Mouse (Mus musculus) E14TG2a.4 (cell line): ENCODE measurements around the gene Trex1.

Experiments
- H3K27me3 ChIP-seq: 2 replicates; pipeline ENCODE4 v1.6.1; 2014; ENCODE audit warnings: low read length, control low read depth; ENCODE audit not compliant: insufficient read depth
- H3K36me3 ChIP-seq: 2 replicates; pipeline ENCODE4 v1.6.1; 2014; ENCODE audit warnings: low read length, control low read depth; ENCODE audit not compliant: insufficient read depth
- H3K4me1 ChIP-seq: replicated peaks from 2 replicates; pipeline ENCODE4 v1.6.1; 2014; ENCODE audit warnings: low read depth, low read length, control low read depth
- H3K4me3 ChIP-seq: replicated peaks from 2 replicates; pipeline ENCODE4 v1.5.1; 2014; ENCODE audit warnings: mild to moderate bottlenecking, low read length
- H3K9me3 ChIP-seq: 2 replicates; pipeline ENCODE4 v1.6.1; 2014; ENCODE audit warnings: low read length, control low read depth
- CTCF ChIP-seq: conservative IDR thresholded peaks from 2 replicates; pipeline ENCODE4 v1.5.1; 2014; ENCODE audit warnings: low read length
- NANOG ChIP-seq: IDR thresholded peaks from 2 replicates; pipeline ENCODE4 v1.6.1; 2014; ENCODE audit warnings: borderline replicate concordance, low read length, mixed read lengths
- POU5F1 ChIP-seq: IDR thresholded peaks from 2 replicates; pipeline ENCODE4 v1.6.1; 2014; ENCODE audit warnings: low read length, borderline replicate concordance

Trex1 gene

DNA sequence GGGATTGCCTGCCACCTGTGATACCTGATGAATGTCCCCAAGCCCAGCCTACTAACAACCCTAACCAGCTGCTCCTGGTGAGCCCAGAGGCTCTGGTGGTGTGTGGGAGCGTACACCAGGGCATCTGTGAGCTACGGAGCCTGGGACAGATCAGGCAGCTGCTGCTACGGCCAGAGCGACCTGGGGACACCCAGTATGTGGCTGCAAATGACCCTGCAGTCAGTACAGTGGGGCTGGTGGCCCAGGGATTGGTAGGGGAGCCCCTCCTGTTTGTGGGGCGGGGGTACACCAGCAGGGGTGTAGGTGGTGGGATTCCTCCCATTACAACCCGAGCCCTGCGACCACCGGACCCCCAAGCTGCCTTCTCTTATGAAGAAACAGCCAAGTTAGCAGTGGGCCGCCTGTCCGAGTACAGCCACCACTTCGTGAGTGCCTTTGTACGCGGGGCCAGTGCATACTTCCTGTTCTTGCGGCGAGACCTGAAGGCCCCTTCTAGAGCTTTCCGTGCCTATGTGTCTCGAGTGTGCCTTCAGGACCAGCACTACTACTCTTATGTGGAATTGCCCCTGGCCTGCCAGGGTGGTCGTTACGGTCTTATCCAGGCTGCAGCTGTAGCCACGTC, 40.9 kb upstream of the Trex1 start:
- TF ChIP-seq CTCF (no peak), NANOG (no peak), POU5F1 (no peak)

DNA sequence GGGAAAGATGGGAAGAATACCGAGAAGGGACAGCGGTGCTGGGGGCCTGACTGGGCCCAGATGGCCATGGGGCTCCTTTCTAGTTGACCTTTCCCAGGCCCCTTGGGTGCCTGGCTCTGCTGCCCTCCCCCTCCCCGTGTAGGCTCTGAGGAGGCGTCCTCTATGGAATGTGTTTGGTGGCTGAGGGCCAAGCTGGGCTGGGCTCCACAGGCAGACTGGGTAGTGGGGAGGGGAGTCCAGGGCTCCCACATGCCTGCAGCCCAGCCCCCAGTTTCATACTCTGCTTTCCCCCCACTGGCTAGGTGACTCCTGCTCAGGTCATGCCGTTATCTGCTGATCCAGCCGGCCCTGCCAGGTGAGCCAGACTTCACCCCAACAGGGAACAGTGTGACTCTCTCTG, 39.4 kb upstream of the Trex1 start:
- H3K27me3 ChIP-seq, result no peaks in the 10 kb centered on the region
- peaks cover 45% of the 10 kb centered on the region for H3K36me3 ChIP-seq
- H3K4me1 ChIP-seq, result peaks cover 68% of the 10 kb centered on the region
- H3K4me3 ChIP-seq, result no peak overlapping the region
- H3K9me3 ChIP-seq, result no peaks in the 10 kb centered on the region
- no peak for TF ChIP-seq POU5F1
- no peak for TF ChIP-seq CTCF
- TF ChIP-seq NANOG, result no peak

More for the DNA sequence above, 40.9 kb upstream of the Trex1 start:
- Histone ChIP-seq H3K4me1 (peaks cover 75% of the 10 kb centered on the region), H3K36me3 (peaks cover 58% of the 10 kb centered on the region), H3K4me3 (no peak overlapping the region), H3K27me3 (no peaks in the 10 kb centered on the region), H3K9me3 (no peaks in the 10 kb centered on the region)

DNA sequence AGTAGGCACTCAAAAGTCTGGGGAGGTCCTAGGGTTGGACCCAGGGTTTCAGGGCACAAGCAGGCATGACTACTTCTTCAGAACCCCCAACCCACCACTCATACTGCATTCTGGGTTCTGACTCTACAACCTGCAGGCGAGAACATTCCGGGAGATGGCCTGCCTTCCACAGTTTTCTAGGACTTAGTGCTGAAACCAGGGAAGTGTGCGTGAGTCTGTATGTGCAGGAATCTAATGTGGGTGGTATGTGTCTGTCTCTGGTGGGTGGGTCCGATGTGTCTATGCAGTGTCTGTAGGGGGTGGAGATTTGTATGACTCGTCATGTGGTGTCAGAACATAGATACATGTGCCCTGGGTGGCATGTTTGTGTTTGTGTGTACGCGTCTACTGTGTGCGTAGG, 38.8 kb upstream of the Trex1 start:
- TF ChIP-seq NANOG (no peak), POU5F1 (no peak), CTCF (no peak)
- Histone ChIP-seq H3K4me3 (no peak overlapping the region), H3K27me3 (no peaks in the 10 kb centered on the region), H3K9me3 (no peaks in the 10 kb centered on the region), H3K36me3 (peaks cover 39% of the 10 kb centered on the region), H3K4me1 (peaks cover 68% of the 10 kb centered on the region)

DNA sequence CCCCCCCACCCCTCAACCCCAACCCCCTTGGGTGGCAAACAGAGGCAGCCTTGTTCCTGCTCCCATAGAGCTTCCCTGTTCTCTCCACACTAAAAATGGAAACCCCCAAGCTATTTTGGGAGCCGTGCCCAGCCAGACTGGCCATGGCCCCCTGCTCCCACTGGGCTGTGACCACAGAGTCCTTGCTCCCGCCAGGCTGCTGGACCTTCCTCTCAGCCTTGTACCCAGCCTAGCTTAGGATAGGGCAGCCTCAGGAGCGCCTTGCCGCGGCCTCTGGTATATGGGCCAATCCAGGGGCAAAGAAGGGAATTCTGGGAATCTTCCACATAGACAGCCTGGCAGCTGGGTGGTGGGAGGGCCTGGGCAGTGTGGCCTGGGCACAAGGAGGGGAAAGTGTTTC, 38.3 kb upstream of the Trex1 start:
- TF ChIP-seq CTCF, result no peak
- TF ChIP-seq NANOG, result no peak
- TF ChIP-seq POU5F1, result no peak
- H3K9me3 ChIP-seq, result no peaks in the 10 kb centered on the region
- H3K4me3 ChIP-seq, result no peak overlapping the region
- peaks cover 73% of the 10 kb centered on the region for H3K4me1 ChIP-seq
- no peaks in the 10 kb centered on the region for H3K27me3 ChIP-seq
- peaks cover 33% of the 10 kb centered on the region for H3K36me3 ChIP-seq

DNA sequence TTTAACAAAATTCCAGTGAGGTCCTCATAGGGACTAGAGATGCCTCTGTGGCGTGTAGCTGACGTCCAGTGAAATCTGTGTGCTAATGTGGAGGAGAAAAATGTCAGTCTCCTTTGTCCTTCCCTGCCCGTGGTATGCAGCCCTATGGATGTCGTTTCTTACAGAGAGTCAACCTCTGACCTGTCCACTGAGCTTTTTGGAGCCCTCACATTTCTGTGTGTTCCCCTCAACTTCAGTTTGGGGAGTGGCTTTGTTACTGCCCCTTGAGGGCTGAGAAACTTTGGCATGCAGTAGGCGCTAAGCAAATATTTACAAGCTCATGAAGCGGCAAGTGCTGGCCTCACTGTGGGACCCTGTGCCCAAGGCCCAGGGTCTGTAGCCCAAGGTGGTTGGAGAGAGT, 37.8 kb upstream of the Trex1 start:
- TF ChIP-seq CTCF, result no peak
- TF ChIP-seq NANOG, result no peak
- H3K9me3 ChIP-seq, result no peaks in the 10 kb centered on the region
- H3K4me1 ChIP-seq, result peaks cover 78% of the 10 kb centered on the region
- H3K36me3 ChIP-seq, result peaks cover 32% of the 10 kb centered on the region
- H3K4me3 ChIP-seq, result peak overlapping the region; percentile 87
- no peaks in the 10 kb centered on the region for H3K27me3 ChIP-seq

DNA sequence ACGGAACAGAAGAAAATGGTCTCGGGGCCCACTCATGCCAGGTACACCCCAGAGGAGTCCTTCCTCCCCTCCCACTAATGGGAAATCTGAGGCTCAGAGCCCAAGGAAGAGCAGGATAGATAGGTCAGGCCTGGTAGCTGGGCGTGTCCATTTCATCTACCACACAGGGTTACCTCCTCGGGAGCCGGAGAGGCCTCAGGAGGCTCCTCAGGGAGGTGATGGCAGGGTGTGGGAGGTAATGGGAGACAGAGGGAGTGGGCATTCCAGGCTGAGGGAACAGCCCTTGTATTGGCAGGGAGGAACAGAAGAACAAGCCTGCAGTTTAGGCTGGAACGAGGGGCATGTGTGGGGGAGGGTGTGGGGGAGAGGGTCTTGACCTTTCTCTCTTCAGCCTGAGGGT, 37.3 kb upstream of the Trex1 start:
- TF ChIP-seq NANOG (no peak), POU5F1 (no peak), CTCF (no peak)
- Histone ChIP-seq H3K4me1 (peaks cover 81% of the 10 kb centered on the region), H3K27me3 (no peaks in the 10 kb centered on the region), H3K9me3 (no peaks in the 10 kb centered on the region), H3K36me3 (peaks cover 31% of the 10 kb centered on the region), H3K4me3 (peak overlapping the region; percentile 87)

DNA sequence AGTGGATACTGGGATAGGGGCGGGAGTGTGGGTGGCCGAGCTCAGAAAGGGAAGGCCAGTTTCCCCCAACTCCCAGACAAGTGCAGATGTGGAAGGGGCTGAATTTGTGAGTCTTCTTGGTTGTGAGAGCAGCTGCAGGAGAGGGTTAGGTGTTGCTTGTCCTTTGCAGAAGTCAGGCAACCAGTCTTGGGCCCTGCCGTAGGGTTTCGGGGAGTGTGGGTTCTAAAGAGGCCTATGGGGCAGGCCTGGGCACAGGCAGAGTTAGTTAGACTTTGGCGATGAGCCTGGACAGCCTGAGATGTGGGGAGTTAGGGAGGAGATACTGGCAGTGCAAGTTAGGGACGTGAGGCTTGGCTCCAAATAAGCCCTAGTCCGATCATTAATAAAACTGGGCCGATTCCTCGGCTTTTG, 36.7 kb upstream of the Trex1 start:
- no peaks in the 10 kb centered on the region for H3K9me3 ChIP-seq
- H3K27me3 ChIP-seq, result no peaks in the 10 kb centered on the region
- peak overlapping the region; percentile 87 for H3K4me3 ChIP-seq
- TF ChIP-seq POU5F1 (no peak), NANOG (no peak), CTCF (no peak)
- H3K4me1 ChIP-seq, result peaks cover 82% of the 10 kb centered on the region
- H3K36me3 ChIP-seq, result peaks cover 36% of the 10 kb centered on the region

DNA sequence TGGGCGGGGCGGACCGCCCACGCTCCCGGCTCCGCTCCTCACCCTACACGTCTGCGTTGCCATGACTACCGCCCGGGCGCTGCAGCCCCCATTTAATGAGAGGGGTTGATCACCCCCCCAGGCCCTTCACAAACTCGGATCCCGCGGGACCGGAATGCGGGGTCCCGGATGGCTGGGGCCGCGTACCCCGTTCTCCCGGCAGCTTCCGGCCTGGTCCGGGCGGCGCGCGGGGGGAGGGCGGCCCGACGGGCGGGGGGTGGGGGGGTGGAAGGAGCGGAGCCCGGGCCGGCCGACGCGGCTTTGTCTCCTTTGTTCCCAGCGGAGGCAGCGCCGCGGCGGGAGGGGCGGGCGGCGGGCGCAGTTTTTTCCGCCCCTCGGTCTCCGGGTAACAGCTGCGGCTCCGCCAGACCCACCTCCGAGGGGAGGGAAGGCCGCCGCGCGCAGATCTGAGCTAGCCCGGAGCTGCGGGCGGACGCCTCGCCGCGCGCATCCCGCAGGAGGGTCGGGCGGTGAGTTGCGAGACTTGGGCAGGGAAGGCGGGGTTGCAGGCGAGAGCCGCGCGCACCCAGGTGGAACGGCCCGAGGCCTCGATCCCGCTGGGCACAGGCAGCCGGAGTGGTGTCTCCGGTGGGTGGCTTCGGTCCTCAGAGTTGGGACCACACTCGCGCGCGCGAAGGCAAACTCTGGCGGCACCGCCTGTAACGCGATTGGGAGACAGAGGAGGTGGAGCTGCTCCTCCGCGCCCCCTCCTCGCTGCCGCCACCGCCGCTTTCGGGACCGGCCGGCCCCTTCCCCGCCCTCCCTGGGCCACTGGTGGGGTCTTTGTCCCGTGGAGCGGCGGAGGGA, 35.8 kb upstream of the Trex1 start, which contains the start of gene Plxnb1:
Gene Plxnb1, plus strand, starts transcription at position 253 of the 846 bp plus-strand sequence.
- Histone ChIP-seq H3K4me3 (peak within 1 kb of the TSS; percentile 87), H3K36me3 (peaks cover 34% of the 10 kb centered on the region), H3K4me1 (peaks cover 83% of the 10 kb centered on the region), H3K9me3 (no peaks in the 10 kb centered on the region), H3K27me3 (no peaks in the 10 kb centered on the region)
- TF ChIP-seq NANOG (no peak), POU5F1 (no peak), CTCF (no peak)

DNA sequence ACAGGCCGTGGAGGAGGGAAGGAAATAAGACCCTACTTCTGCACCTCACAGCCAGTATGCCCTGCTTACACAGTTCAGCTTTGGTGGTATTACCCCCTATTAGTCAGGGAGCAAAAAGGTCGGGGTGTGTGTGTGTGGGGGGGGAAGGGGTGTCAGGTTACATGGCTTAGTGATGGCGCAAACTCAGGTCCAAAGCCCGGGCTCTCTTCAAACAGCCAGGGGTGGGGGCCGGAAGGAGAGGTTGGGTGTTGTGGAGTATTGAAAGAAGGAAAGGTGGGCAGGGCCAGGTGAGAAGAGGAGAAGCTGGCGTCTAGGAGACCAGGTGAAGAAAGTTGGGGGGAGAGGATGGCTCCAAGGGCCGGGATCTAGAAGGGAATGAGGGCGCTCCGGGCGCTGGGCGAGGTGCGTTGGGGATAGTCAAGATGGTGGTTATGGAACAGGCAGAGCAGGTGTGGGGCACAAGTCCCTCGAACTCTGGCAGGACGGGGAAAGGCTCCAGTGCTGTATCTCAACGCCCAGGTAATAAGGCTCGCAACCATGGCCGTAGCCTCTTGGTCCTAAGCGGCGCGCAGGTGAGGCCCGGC, 35.1 kb upstream of the Trex1 start:
- peaks cover 83% of the 10 kb centered on the region for H3K4me1 ChIP-seq
- no peak for TF ChIP-seq CTCF
- no peak for TF ChIP-seq NANOG
- TF ChIP-seq POU5F1, result no peak
- H3K4me3 ChIP-seq, result peak overlapping the region; percentile 87
- H3K9me3 ChIP-seq, result no peaks in the 10 kb centered on the region
- peaks cover 33% of the 10 kb centered on the region for H3K36me3 ChIP-seq
- H3K27me3 ChIP-seq, result no peaks in the 10 kb centered on the region
